Mouse (Mus musculus) T-cell, adult 66 days (primary cell): Measurements from ENCODE around the gene Amhr2. TPM values are rescaled to one million over a fixed set of nuclear protein-coding genes. Genes with fewer than 3 reads are reported as not detected.

Experiments used
- total RNA-seq, 2 experiments: library from RNA; stranded (reverse); gene quantifications; 3 replicates in 1 of 2; 4 replicates in 1 of 2; pipeline ENCODE4 v1.2.4; 2023

Amhr2 gene
- total RNA-seq, result 1 to 10 TPM in 1 of 2 experiments, under 1 TPM in 1; 0.84 to 8.0 TPM

DNA sequence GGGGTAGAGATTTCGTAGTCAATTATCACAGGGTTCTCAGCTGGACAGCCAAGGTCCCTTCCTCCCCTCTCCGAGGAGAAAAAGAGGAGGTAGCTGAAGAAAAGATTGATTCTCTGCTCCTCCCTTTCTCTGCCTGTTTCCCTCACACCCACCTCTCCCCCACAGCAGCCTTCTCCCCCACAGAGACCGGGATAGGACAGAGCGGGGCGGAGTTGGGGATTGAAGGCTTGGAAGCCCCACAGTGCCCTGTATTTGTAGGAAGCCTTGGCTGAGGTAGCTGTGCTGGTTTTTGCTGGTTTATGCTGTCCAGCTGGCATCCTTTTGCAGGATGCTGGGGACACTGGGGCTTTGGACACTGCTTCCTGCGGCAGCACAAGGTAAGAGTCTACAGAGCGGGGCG lies at the start of gene Amhr2:
Gene Amhr2, plus strand, starts transcription at position 222 of the 400 bp plus-strand sequence.

DNA sequence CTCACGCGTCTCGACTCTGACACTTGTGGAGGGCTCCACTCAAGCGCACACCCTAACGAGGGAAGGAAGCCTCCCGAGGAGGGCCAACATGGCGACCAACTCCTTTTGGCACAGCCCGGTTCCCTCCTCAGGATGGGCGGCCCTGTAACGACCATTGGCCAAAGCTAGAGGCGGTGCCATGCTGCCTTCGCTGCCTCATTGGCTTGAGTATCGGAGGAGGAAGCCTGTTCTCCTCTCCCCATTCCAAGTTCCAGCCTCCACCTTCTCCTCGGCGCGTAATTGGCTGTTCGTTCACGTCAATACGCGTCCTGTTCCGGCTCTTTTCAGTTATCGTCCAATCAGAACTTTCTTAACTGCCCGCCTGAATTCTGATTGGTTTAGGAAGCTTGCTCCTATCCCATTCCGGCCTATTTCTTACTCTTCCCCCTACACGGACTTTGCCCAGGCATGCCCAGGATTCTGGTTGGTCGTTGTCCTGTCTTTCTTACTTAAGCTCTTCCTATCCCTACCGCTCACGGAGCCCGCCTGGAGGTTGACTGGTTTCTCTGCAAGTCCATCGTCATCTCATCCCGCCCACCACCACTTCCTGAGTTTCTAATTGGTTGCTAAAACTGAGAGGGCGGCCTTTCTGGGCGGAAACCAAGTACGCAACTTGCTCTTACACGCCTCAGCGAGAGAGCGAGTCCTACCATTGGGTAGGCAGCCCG lies 39.5 kb upstream of the Amhr2 start, which contains the start of gene Sp1:
Gene Sp1, plus strand, starts transcription at position 655 of the 707 bp plus-strand sequence.

DNA sequence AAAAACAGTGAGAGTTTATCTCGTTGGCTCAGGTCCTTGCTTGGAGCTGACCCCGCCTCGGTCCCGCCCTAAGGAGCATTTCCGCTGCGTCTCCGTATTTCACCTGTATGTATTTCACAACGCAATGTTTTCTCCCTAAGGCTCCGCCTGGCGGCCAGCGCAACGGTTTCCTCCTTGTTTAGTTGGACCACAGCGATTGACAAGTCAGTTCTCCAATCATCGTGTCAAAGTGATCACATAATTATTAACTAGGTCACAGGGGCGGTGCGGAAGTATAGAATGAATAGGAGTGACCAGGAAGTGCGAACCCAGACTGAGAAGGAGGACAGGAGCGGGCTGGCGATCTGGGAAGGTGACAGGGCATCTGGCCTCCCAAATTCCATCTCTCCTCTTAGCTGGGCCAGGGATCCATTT lies 13.7 kb downstream of the Amhr2 start, which contains the start of gene Prr13:
Gene Prr13, plus strand, starts transcription at position 125 of the 414 bp plus-strand sequence.

DNA sequence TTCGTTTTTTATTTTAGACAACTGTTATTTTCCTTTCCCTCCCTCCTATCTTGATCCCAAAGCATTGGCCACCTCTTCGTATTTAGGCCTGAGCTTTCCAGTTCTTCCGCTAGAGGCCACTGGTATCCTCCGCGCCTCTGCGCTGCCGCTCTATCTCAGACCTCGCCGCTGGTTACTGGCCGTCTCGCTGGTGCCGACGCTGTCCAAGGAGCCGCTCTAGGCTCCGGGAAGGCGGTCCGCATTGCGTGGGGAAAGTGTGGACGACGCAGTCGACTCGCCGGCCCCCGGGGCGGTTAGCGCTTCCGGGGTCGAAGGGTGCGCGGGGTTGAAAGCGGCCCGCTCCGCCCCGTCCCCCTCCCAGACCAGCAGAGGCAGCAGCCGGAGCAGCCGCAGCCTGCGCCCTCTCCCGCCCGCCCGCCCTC lies 25.0 kb downstream of the Amhr2 start, which contains the start of gene Pcbp2:
Gene Pcbp2, plus strand, starts transcription at position 357 of the 422 bp plus-strand sequence.

DNA sequence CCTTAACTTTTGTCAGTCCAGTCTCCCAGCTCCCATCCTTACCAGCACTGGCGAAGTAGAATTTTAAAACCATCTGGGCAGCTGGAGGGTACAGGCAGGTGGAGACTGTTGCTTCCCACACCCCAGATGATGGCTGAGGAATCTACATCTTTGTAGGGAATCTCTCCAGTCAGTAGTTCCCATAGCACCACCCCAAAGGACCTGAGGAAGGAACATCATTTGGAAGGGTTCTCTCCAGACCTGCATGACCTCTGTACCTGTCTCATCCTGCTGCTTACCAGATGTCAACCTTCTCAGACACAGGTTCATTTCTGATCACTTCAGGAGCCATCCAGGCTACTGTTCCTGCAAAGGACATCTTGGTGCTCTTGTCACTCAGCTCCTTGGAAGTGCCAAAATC lies 58.3 kb downstream of the Amhr2 start, which contains the start of gene Gm10337:
Gene Gm10337, plus strand, starts transcription at position 276 of the 400 bp plus-strand sequence.

Other genes starting within 250 kb of the Amhr2 start
- 100 to 1,000 TPM; 112 to 129 TPM for gene Zfp740, start 242.1 kb upstream of the Amhr2 start, total RNA-seq
- 10 to 100 TPM; 17.9 to 23.6 TPM for gene Csad, start 240.6 kb upstream of the Amhr2 start, total RNA-seq
- gene Itgb7, start 213.4 kb upstream of the Amhr2 start, total RNA-seq, result 100 to 1,000 TPM; 699 to 803 TPM
- gene Rarg, start 187.8 kb upstream of the Amhr2 start, total RNA-seq, result 10 to 100 TPM; 44.9 to 62.2 TPM
- gene Gm9918, start 174.8 kb upstream of the Amhr2 start, total RNA-seq, result not detected
- 10 to 100 TPM; 35.3 to 39.6 TPM for gene Mfsd5, start 165.9 kb upstream of the Amhr2 start, total RNA-seq
- gene Espl1, start 149.1 kb upstream of the Amhr2 start, total RNA-seq, result 1 to 10 TPM; 5.4 to 6.7 TPM
- gene Pfdn5, start 119.3 kb upstream of the Amhr2 start, total RNA-seq, result 100 to 1,000 TPM; 523 to 527 TPM
- 10 to 100 TPM; 65.7 to 81.3 TPM for gene Myg1, start 113.7 kb upstream of the Amhr2 start, total RNA-seq
- 10 to 100 TPM; 39.7 to 48.7 TPM for gene Aaas, start 94.6 kb upstream of the Amhr2 start, total RNA-seq
- not detected for gene Sp7, start 78.2 kb upstream of the Amhr2 start, total RNA-seq
- gene Sp1, start 39.2 kb upstream of the Amhr2 start, total RNA-seq, result 100 to 1,000 TPM; 143 to 147 TPM
- 10 to 100 TPM; 53.6 to 64.7 TPM for gene Prr13, start 13.7 kb downstream of the Amhr2 start, total RNA-seq
- 100 to 1,000 TPM; 782 to 825 TPM for gene Pcbp2, start 25.2 kb downstream of the Amhr2 start, total RNA-seq
- gene Gm10337, start 58.4 kb downstream of the Amhr2 start, total RNA-seq, result 10 to 100 TPM; 16.4 to 31.6 TPM
- gene Map3k12, start 71.7 kb downstream of the Amhr2 start, total RNA-seq, result 1 to 10 TPM; 4.7 to 4.8 TPM
- 10 to 100 TPM; 58.8 to 62.3 TPM for gene Tarbp2, start 72.8 kb downstream of the Amhr2 start, total RNA-seq
- 10 to 100 TPM; 17.6 to 18.6 TPM for gene Npff, start 79.6 kb downstream of the Amhr2 start, total RNA-seq
- gene Gm28047, start 179.7 kb downstream of the Amhr2 start, total RNA-seq, result 1 to 10 TPM in 1 of 2 experiments, not detected in 1; 4.3 TPM
- 100 to 1,000 TPM; 116 to 133 TPM for gene Atf7, start 180.1 kb downstream of the Amhr2 start, total RNA-seq
- gene Atp5g2, start 227.0 kb downstream of the Amhr2 start, total RNA-seq, result 1 to 10 TPM; 2.5 to 5.1 TPM